Mouse (Mus musculus) stomach, postnatal 0 days (tissue): ENCODE measurements around the gene Cog8. TPM values are rescaled to one million over a fixed set of nuclear protein-coding genes. Genes with fewer than 3 reads are reported as not detected.
"Not testable (repeated sequence)": the region's sequence is repeated elsewhere in the genome, so short reads cannot be mapped to it uniquely, and the experiment has no call there.

Source experiments
- ATAC-seq: fragments of 200-750 bp; cut with Nextera tagmentation; 2 replicates; pipeline ENCODE4 v1.8.0; 2017; ENCODE audit not compliant: low FRiP score, low TSS enrichment
- DNase-seq: peaks from one replicate; pipeline ENCODE4 v3.0.0-alpha.2; 2016; ENCODE audit warnings: low spot score
- H3K27ac ChIP-seq: fragments of 300-500 bp; sonication (generic); replicated peaks from 2 replicates; pipeline ENCODE4 v1.5.1; 2014; ENCODE audit warnings: mild to moderate bottlenecking, control low read depth
- H3K27me3 ChIP-seq: fragments of 300-500 bp; sonication (generic); 2 replicates; pipeline ENCODE4 v1.6.1; 2014; ENCODE audit warnings: low read length; ENCODE audit not compliant: control insufficient read depth, insufficient read depth
- H3K36me3 ChIP-seq: fragments of 300-500 bp; sonication (generic); 2 replicates; pipeline ENCODE4 v1.6.1; 2014; ENCODE audit warnings: low read length, mixed read lengths; ENCODE audit not compliant: control insufficient read depth, insufficient read depth
- H3K4me1 ChIP-seq: fragments of 300-500 bp; sonication (generic); replicated peaks from 2 replicates; pipeline ENCODE4 v1.6.1; 2014; ENCODE audit warnings: antibody characterized with exemption; ENCODE audit not compliant: control insufficient read depth, insufficient read depth
- H3K4me2 ChIP-seq: fragments of 300-500 bp; sonication (generic); replicated peaks from 2 replicates; pipeline ENCODE4 v1.6.1; 2014; ENCODE audit warnings: low read depth, mild to moderate bottlenecking, control low read depth, moderate library complexity
- H3K4me3 ChIP-seq: fragments of 300-500 bp; sonication (generic); 2 replicates; pipeline ENCODE4 v1.5.1; 2014; ENCODE audit warnings: low read depth, low read length, control low read depth
- H3K9ac ChIP-seq: fragments of 300-500 bp; sonication (generic); 2 replicates; pipeline ENCODE4 v1.6.1; 2014; ENCODE audit warnings: mild to moderate bottlenecking, low read length, control low read depth, mixed read lengths
- H3K9me3 ChIP-seq: fragments of 300-500 bp; sonication (generic); 2 replicates; pipeline ENCODE4 v1.6.1; 2016; ENCODE audit warnings: low read length; ENCODE audit not compliant: control insufficient read depth
- CTCF ChIP-seq: IDR thresholded peaks from 2 replicates; pipeline ENCODE4 v1.5.1; 2016; ENCODE audit warnings: antibody characterized with exemption, low read depth, mild to moderate bottlenecking, moderate library complexity
- EP300 ChIP-seq: optimal IDR thresholded peaks from 2 replicates; pipeline ENCODE3; 2016; ENCODE audit warnings: antibody characterized with exemption
- WGBS: fragments of 180-500 bp; shearing (Covaris S2); extraction: QIAGEN DNeasy Blood & Tissue Kit; methylation state at CpG from one replicate; pipeline ENCODE4 v1.1.7; 2014; 5-methylcytosine and 5-hydroxymethylcytosine counted together
- microRNA-seq: library from miRNA; unstranded; fragments of <30 nt; microRNA quantifications from one replicate; pipeline ENCODE4, GENCODE M21; 2016
- polyA plus RNA-seq: library from polyadenylated mRNA; unstranded; fragments of >200 nt; fragmentation: Nextera tagmentation; extraction: Ambion mirVana; gene quantifications from 2 replicates; pipeline ENCODE4 v1.2.1, GENCODE M21; 2015

The Cog8 gene
- polyA plus RNA-seq, 1 experiment from 2014 or later = 22.2 TPM

- H3K9ac ChIP-seq = no peak overlapping the region
- H3K4me3 ChIP-seq = no peak overlapping the region
- no peaks in the 10 kb centered on the region for H3K27me3 ChIP-seq
- no peak overlapping the region for H3K4me2 ChIP-seq
- ATAC-seq = no peak
- H3K36me3 ChIP-seq = peaks cover 6% of the 10 kb centered on the region; the same call in 1 of the 2 replicates
- H3K9me3 ChIP-seq = no peaks in the 10 kb centered on the region
- 75% methylated on average over 4 of the region's 4 CpGs for WGBS
- TF ChIP-seq CTCF = no peak
- no peak for TF ChIP-seq EP300
- no peak overlapping the region for H3K27ac ChIP-seq
- H3K4me1 ChIP-seq = no peaks in the 10 kb centered on the region
- DNase-seq = no peak
Observed at GRCm38 (mm10) chr8:106997416-106997815, 59.1 kb downstream of the Cog8 start.

- not testable (repeated sequence) for DNase-seq, H3K4me3 ChIP-seq, H3K9ac ChIP-seq, H3K9me3 ChIP-seq, H3K27ac ChIP-seq, ATAC-seq, H3K36me3 ChIP-seq, H3K27me3 ChIP-seq, H3K4me1 ChIP-seq, H3K4me2 ChIP-seq
- WGBS = 87% methylated on average over 4 of the region's 4 CpGs
- TF ChIP-seq CTCF = peak; percentile 47
Observed at GRCm38 (mm10) chr8:106996339-106996738, 60.1 kb downstream of the Cog8 start.

Small RNA genes within 50 kb of the gene (microRNA-seq; reads per million reads assigned to microRNA genes)
- not detected for gene Mir7075

Other genes with a start within 250 kb of the Cog8 start
- 0.28 and 0.40 TPM in 2 replicates for gene Has3, start 186.4 kb downstream of the Cog8 start, polyA plus RNA-seq
- 30.4 and 33.7 TPM in 2 replicates for gene Utp4, start 163.1 kb downstream of the Cog8 start, polyA plus RNA-seq
- gene Sntb2, start 120.9 kb downstream of the Cog8 start, polyA plus RNA-seq = 9.1 and 10.2 TPM in 2 replicates
- 41.0 and 41.4 TPM in 2 replicates for gene Vps4a, start 25.5 kb downstream of the Cog8 start, polyA plus RNA-seq
- gene Pdf, start 8.1 kb downstream of the Cog8 start, polyA plus RNA-seq = 26.5 and 28.2 TPM in 2 replicates
- 49.5 and 49.9 TPM in 2 replicates for gene Nip7, start 188 bp upstream of the Cog8 start, polyA plus RNA-seq
- 79.6 and 81.7 TPM in 2 replicates for gene Tmed6, start 9.0 kb upstream of the Cog8 start, polyA plus RNA-seq
- gene Terf2, start 39.9 kb upstream of the Cog8 start, polyA plus RNA-seq = 12.1 and 12.7 TPM in 2 replicates
- gene Cyb5b, start 94.0 kb upstream of the Cog8 start, polyA plus RNA-seq = 52.6 and 52.9 TPM in 2 replicates
- 4.8 and 5.8 TPM in 2 replicates for gene Nfat5, start 236.8 kb upstream of the Cog8 start, polyA plus RNA-seq